Mouse (Mus musculus): ENCODE results near the gene Mboat1.

GRCm38 (mm10) chr13:30109001-30109600, 27.2 kb upstream of the Mboat1 start:
- TF ChIP-seq CTCF (IDR thresholded peaks at IDR 0.05; ENCODE audit: insufficient read depth, low read length) (no peak), POLR2A (IDR thresholded peaks at IDR 0.05; ENCODE audit: borderline replicate concordance, extremely low read depth, low read depth, low read length) (no peak)
